Mouse (Mus musculus) ES-Bruce4 (cell line): ENCODE measurements at regions not wholly inside any gene's neighbourhood (a gene's known extent, or its start where the extent isn't known, plus 50 kb on each side); places are given as distances from the start of the nearest gene placed in this dataset.

Source experiments
- CTCF ChIP-seq: IDR thresholded peaks from one replicate; pipeline ENCODE4 v1.8.1; 2011; ENCODE audit warnings: low read depth, low read length
- EP300 ChIP-seq: IDR thresholded peaks from 2 replicates; pipeline ENCODE4 v1.6.1; 2011; ENCODE audit warnings: low read depth, low read length; ENCODE audit not compliant: insufficient read depth
- POLR2A ChIP-seq: IDR thresholded peaks from one replicate; pipeline ENCODE4 v1.8.1; 2011; ENCODE audit warnings: low read length; ENCODE audit not compliant: insufficient read depth

GRCm38 (mm10) chr9:85496506-85497239, 169.5 kb upstream of the Tent5a start:
- no peak for TF ChIP-seq CTCF
- no peak for TF ChIP-seq EP300
- TF ChIP-seq POLR2A: no peak
